Mouse (Mus musculus) stomach, postnatal 0 days (tissue): Measurements from ENCODE around the gene Aig1.

Experiments used
- CTCF ChIP-seq: IDR thresholded peaks from 2 replicates; pipeline ENCODE4 v1.5.1; 2016; ENCODE audit warnings: antibody characterized with exemption, low read depth, mild to moderate bottlenecking, moderate library complexity
- EP300 ChIP-seq: optimal IDR thresholded peaks from 2 replicates; pipeline ENCODE3; 2016; ENCODE audit warnings: antibody characterized with exemption

DNA sequence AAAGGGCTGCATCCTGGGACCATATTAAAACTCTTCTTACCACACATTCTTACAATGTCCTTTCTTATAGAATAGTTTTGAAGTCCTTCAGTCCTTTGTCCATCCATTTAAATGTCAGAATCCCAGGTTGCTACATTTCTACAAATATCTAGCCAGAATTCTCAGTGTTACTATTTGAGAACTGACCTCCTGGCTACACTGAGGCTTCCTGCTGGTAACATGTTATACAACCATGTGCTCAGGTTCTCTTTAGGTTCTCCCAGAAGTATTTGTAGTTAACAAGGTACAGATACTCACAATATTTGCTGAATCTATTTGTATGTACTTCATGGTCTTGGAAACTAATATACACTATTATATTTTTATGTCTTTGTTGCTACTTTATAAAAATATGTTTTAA lies 62.0 kb downstream of the Aig1 start:
- TF ChIP-seq CTCF (no peak), EP300 (no peak)
